Mouse (Mus musculus) bone marrow, adult 2 months (tissue): ENCODE measurements around the gene Elmo2.

ENCODE experiments used
- CTCF ChIP-seq: fragments of 200-500 bp; IDR thresholded peaks from 2 replicates; pipeline ENCODE4 v1.5.1; 2011; ENCODE audit warnings: low read length, control low read depth; ENCODE audit not compliant: control insufficient read depth, insufficient read depth
- POLR2A ChIP-seq: fragments of 200-500 bp; IDR thresholded peaks from 2 replicates; pipeline ENCODE4 v1.6.1; 2011; ENCODE audit warnings: low read depth, mild to moderate bottlenecking, control low read depth, low read length, borderline replicate concordance; ENCODE audit not compliant: control insufficient read depth

GRCm38 (mm10) chr2:165317621-165318263, 8.5 kb downstream of the Elmo2 start:
- no peak for TF ChIP-seq CTCF
- TF ChIP-seq POLR2A = no peak
